Comparison of ENCODE assay signal across 26 mouse cellular contexts in the genomic region with DNA sequence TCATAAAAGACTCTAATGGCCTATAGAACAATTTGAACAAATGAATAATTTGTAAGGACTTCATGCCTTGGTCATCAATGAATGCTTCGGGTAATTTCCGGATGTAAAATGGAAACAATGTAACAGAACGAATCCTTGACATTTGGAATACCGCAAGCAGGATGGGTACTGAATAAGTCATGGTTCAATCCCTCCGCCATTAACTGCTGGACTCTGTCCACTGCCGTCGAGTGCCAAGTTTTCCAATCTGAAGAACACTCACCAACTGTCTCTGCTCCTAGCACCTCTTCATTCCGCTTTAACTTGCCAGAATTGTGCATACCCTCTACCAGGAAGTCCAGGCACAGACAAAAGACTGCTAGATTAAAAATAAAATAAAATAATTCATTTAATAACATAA. TPM values are rescaled to one million over a fixed set of nuclear protein-coding genes. Genes with fewer than 3 reads are reported as not detected.
DNase-seq lines count a peak whose midpoint lies in the region; ATAC-seq lines count a peak whose summit lies in the region.
"Had no signal": no experiment of that assay in that cellular context is flagged by ENCODE, and none has a peak within 500 bp of the region (broad histone marks: within the 10 kb centered on the region; RNA-seq: fewer than 3 reads in every experiment).

No protein-coding gene starts in this region.

- intact Hi-C loops in left cerebral cortex, postnatal 4 days (cut with DNase I) = no loop called here

- no peak overlapping the region for H3K4me2 ChIP-seq in kidney, embryonic 14.5 days (replicated peaks; ENCODE audit: low read depth, low read length)
- H3K4me2 ChIP-seq: embryonic facial prominence, embryonic 12.5 days; embryonic facial prominence, embryonic 15.5 days; heart, embryonic 13.5 days; hindbrain, embryonic 14.5 days had no signal

- no peak overlapping the region for H3K27ac ChIP-seq in kidney, embryonic 14.5 days (ENCODE audit: low read depth, low read length)
- H3K27ac ChIP-seq: embryonic facial prominence, embryonic 12.5 days; embryonic facial prominence, embryonic 15.5 days; gastrocnemius, adult 2 months; heart, embryonic 10.5 days; heart, embryonic 13.5 days; hindbrain, embryonic 14.5 days; hindbrain, postnatal 0 days had no signal

- no peak overlapping the region for H3K4me3 ChIP-seq in kidney, embryonic 14.5 days (ENCODE audit: low read length)
- H3K4me3 ChIP-seq: embryonic facial prominence, embryonic 12.5 days; embryonic facial prominence, embryonic 15.5 days; gastrocnemius, adult 2 months; heart, embryonic 10.5 days; heart, embryonic 13.5 days had no signal

- WGBS in kidney, embryonic 14.5 days = 91% methylated on average over 8 of the region's 8 CpGs

- DNase-seq in cerebellum, postnatal 10 days = peak; percentile 67 to 75
- DNase-seq in cerebellum, adult 9-10 months = no peak
- DNase-seq in kidney, adult 18-20 months = peak; percentile 29
- peak; percentile 67 for DNase-seq in kidney, adult 9 months
- no peak for DNase-seq in kidney, postnatal 14 days
- DNase-seq in left cerebral cortex, postnatal 4 days = peak; percentile 25
- DNase-seq in left cerebral cortex, adult 18-20 months (ENCODE audit: low spot score in 2 of 2) = no peak
- DNase-seq: adrenal gland, postnatal 10 days; adrenal gland, postnatal 36 days; cerebellum, adult 18-20 months; cerebellum, adult 9-11 months; forebrain, postnatal 0 days; gastrocnemius, adult 2 months; gastrocnemius, postnatal 14 days; heart, adult 18-20 months; heart, postnatal 14 days; heart, postnatal 4 days had no signal

- no peaks in the 10 kb centered on the region for H3K27me3 ChIP-seq in kidney, embryonic 14.5 days (ENCODE audit: control insufficient read depth, insufficient read depth, low read length)
- H3K27me3 ChIP-seq: embryonic facial prominence, embryonic 12.5 days; Patski had no signal

- H3K9me3 ChIP-seq in kidney, embryonic 14.5 days (ENCODE audit: control insufficient read depth, low read length) = no peaks in the 10 kb centered on the region
- H3K9me3 ChIP-seq: embryonic facial prominence, embryonic 12.5 days; embryonic facial prominence, embryonic 15.5 days; heart, embryonic 10.5 days; heart, embryonic 13.5 days had no signal

- ATAC-seq in kidney, embryonic 14.5 days (ENCODE audit: low FRiP score, low TSS enrichment) = no peak
- ATAC-seq: forebrain, embryonic 14.5 days; forebrain, postnatal 0 days; hindbrain, postnatal 0 days; Patski had no signal

- no peaks in the 10 kb centered on the region for H3K4me1 ChIP-seq in kidney, embryonic 14.5 days (ENCODE audit: control insufficient read depth, insufficient read depth, low read length)
- H3K4me1 ChIP-seq: embryonic facial prominence, embryonic 12.5 days; embryonic facial prominence, embryonic 15.5 days; heart, embryonic 10.5 days; heart, embryonic 13.5 days had no signal

- no peak overlapping the region for H3K9ac ChIP-seq in kidney, embryonic 14.5 days (ENCODE audit: low read depth, low read length)
- H3K9ac ChIP-seq: embryonic facial prominence, embryonic 12.5 days; embryonic facial prominence, embryonic 15.5 days; forebrain, postnatal 0 days; heart, embryonic 13.5 days; hindbrain, embryonic 14.5 days had no signal

- no peaks in the 10 kb centered on the region for H3K36me3 ChIP-seq in kidney, embryonic 14.5 days (ENCODE audit: control insufficient read depth, insufficient read depth, low read length)
- H3K36me3 ChIP-seq: embryonic facial prominence, embryonic 12.5 days; embryonic facial prominence, embryonic 15.5 days; heart, embryonic 10.5 days; heart, embryonic 13.5 days had no signal

RNA-seq across cellular contexts. Expression of gene Ano6, which starts 25.4 kb away (rescaled TPM):
- polyA plus RNA-seq in kidney, embryonic 14.5 days (2014; fragmentation: Nextera tagmentation; extraction: Ambion mirVana) = 34.1 and 54.3 TPM in 2 replicates
- 10 to 100 TPM; 26.9 to 27.2 TPM for total RNA-seq in left cerebral cortex, postnatal 4 days (2021)
- 10 to 100 TPM; 24.8 to 26.3 TPM for total RNA-seq in left cerebral cortex, adult 18-20 months (2021)

Comparison
In these comparisons a context has a peak if more than half of its experiments do, and no peak if none do; other contexts are left out.
1. DNase-seq: peak in cerebellum, postnatal 10 days (2 of 2), kidney, adult 18-20 months (single experiment), kidney, adult 9 months (single experiment) and left cerebral cortex, postnatal 4 days (single experiment); none in cerebellum, adult 9-10 months (single experiment), kidney, postnatal 14 days (single experiment) and left cerebral cortex, adult 18-20 months (0 of 2).